Mouse (Mus musculus): Measurements from ENCODE around the gene Rora.
A peak's percentile ranks its signal among the peaks of the same experiment; 100 is the strongest.

Gene Rora

DNA sequence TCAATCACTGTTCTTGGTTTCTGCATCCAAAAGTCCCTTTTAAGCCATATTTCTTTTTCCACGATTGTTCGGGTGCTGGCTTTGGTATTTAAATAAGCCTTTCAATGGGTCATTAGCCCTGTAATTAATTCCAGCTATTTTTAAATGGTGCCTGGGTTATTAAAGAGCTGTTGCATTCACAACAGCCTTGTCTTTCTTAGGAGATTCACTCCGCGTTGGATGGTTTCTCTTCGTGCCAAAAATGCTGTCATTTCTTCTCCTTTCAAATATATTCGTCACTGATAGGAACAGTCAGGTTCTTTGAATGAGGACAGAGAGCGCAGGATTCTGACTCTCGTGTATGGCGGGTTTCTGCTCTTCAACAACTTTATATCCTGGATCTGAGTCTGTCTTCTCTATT is 673.5 kb downstream of the Rora start:
- DNase-seq, result no peak

DNA sequence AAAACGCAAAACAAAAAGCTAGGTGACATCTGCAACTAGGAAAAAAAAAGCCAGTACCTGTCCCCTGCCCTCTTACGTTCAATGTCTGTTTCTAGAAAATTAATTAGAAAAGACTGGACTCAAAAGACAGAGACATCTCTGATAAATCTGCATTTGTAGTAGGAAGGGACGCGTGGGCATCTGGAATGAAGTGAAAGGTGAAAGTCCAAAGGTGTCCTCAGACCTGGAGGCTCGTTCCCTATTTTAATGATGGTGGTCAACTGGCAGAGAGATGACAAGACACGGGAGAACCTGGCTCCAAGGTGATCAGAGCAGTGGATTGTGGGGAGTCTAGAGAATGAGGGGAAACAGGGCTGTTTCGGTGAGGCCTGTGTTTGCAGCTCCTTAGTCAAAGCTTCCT is 674.0 kb downstream of the Rora start:
- no peak for DNase-seq

GRCm38 (mm10) chr9:69331790-69332189 is 678.2 kb downstream of the Rora start:
- no peak for DNase-seq

- no peak for DNase-seq
Measured at GRCm38 (mm10) chr9:69332802-69333568, 679.4 kb downstream of the Rora start.

- DNase-seq, result no peak
Measured at GRCm38 (mm10) chr9:69333654-69334053, 680.1 kb downstream of the Rora start.

- DNase-seq, result no peak
Measured at GRCm38 (mm10) chr9:69334106-69334505, 680.5 kb downstream of the Rora start.

DNA sequence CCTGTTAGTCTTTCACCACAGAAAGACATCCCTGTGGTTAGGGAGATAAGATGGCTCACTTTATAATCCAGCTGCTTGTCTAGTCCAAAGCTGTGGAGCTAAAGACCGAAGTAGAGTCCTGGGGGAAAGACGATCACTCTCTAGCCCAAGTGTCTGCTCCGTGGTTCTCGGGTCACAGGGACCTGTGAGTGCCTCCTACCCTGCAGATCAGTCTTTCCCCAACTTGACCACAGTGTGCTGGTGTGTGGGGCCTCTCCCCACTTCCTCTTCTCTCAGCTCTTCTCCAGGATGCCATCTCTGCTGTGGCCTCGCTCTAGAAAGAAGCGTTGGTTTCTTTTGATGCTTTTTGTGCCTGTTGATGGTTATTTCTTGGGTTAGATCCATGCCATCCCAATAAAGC is 682.5 kb downstream of the Rora start:
- DNase-seq, result peak; percentile 51

GRCm38 (mm10) chr9:69339199-69339598 is 685.6 kb downstream of the Rora start:
- no peak for DNase-seq

GRCm38 (mm10) chr9:69339829-69340228 is 686.2 kb downstream of the Rora start:
- no peak for DNase-seq

GRCm38 (mm10) chr9:69340421-69340820 is 686.8 kb downstream of the Rora start:
- DNase-seq, result no peak

GRCm38 (mm10) chr9:69343881-69344280 is 690.3 kb downstream of the Rora start:
- DNase-seq, result no peak

DNA sequence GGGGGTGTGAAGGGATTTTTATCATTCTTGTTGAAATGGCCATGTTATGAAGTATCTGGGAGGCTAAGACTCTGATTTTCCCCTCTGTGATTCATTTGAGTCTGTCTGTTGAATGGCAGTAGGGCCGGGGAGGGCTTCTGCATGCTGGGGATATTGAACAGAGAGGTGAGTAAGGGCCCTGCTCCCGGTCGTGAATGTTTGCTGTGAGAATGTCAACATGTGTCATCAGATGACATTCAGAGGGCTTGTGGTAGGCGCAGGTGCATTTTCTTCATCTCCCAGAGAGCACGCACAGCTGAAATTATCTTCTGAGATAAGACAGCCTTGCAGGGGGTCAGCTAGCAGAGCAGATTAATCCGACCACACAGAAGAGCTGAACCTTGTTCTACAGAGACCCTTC is 692.0 kb downstream of the Rora start:
- DNase-seq, result peak; percentile 50

DNA sequence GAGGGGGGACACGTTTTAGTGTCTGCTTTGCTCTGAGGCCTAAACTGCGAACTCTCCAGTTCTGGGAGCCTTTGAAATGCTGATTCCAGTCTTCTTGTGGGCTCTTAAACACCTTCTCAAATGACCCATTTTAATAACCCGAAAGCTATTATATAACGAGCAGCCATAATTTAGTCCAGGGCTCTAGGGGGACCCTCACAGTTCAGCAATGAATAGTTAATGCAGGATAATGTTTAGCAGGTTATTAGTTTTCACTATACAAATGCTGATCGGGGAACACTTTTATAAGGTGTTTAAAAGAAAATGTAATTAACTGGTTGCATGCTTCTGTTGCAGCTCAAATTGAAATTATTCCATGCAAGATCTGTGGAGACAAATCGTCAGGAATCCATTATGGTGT is 694.2 kb downstream of the Rora start:
- no peak for DNase-seq

DNA sequence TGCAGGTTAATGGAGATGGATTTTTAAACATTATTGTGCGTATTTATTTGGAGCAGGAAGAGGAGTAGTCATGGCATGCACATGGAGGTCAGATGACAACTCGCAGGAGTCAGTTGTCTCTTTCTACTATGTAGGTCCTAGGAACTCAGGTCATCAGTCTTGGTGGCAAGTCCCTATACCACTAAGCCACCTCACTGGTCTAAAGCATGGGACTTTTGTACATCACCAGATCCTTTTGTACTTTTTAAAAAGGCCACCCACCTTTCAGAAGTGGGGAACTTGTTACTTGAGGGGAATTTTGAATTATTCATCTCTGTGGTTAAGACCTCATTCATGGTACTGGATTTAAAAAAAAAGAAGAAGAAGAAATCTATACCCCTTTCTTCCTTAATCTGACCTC is 696.0 kb downstream of the Rora start:
- DNase-seq, result no peak

DNA sequence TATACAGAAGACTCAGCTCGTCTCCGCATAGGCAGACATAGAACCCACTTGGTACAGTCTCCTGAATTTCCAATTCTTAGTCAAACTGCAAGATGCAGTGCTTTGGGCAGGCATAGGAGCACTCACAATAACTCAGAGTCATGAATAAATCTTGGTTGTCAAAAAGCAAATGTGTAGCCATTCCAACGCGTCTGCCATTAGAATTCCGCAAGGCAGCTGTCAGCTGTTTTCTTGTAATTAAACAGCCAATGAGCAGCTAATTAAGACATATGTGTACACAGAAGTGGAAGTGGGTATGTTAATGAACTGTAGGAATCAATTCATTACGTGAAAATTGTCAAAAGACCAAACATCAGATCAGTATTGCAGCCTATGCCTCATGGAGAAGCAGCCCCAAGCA is 700.6 kb downstream of the Rora start:
- DNase-seq, result no peak

GRCm38 (mm10) chr9:69357834-69358233 is 704.2 kb downstream of the Rora start:
- DNase-seq, result peak; percentile 77

DNA sequence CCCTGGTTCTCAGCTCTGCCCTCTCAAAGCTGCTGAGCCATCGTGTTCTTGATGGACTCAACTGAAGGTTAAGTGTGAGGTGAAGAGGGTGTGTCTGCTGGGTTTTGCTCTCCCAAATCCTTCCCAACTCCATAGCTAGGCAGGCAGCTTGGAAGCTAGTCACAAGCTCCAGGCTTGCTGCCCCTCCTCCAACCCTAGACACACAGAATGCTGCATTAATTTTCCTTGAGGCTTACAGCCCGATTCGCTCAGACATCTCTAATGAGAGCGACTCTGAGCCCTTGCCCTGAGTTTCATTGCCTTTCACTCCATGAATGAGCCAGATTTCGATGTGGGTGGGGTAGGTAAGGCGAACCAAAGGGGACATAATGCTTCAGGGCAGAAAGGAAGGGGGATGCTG is 705.2 kb downstream of the Rora start:
- no peak for DNase-seq

- no peak for DNase-seq
Measured at GRCm38 (mm10) chr9:69361951-69362445, 708.4 kb downstream of the Rora start.

GRCm38 (mm10) chr9:69362766-69363165 is 709.2 kb downstream of the Rora start:
- no peak for DNase-seq

GRCm38 (mm10) chr9:69364117-69364516 is 710.5 kb downstream of the Rora start:
- DNase-seq, result peak; percentile 27

- DNase-seq, result no peak
Measured at GRCm38 (mm10) chr9:69367055-69367454, 713.5 kb downstream of the Rora start.

- peak; percentile 85 for DNase-seq
Measured at GRCm38 (mm10) chr9:69368071-69368470, 714.5 kb downstream of the Rora start.

GRCm38 (mm10) chr9:69371046-69371724 is 717.6 kb downstream of the Rora start:
- DNase-seq, result no peak

GRCm38 (mm10) chr9:69372871-69373270 is 719.3 kb downstream of the Rora start:
- DNase-seq, result no peak

Measured in thymus, postnatal 4 days (tissue).